Mouse (Mus musculus) Patski (cell line): ENCODE measurements around the gene Usp51. TPM values are rescaled to one million over a fixed set of nuclear protein-coding genes. Genes with fewer than 3 reads are reported as not detected.
"Not testable (repeated sequence)": the region's sequence is repeated elsewhere in the genome, so short reads cannot be mapped to it uniquely, and the experiment has no call there.

Source experiments
- ATAC-seq: fragments of 100-300 bp; one replicate; pipeline ENCODE4 v1.8.0; 2021
- CTCF ChIA-PET: fragments of 350-600 bp; sonication (Branson Sonifier 250); formaldehyde crosslinking; loops from one replicate; lab custom pipeline; 2022; ENCODE audit warnings: inconsistent platforms; lab: Charles Lee
- POLR2A ChIA-PET: fragments of 350-600 bp; sonication (Branson Sonifier 250); formaldehyde crosslinking; loops from one replicate; lab custom pipeline; 2022; ENCODE audit warnings: antibody characterized with exemption, inconsistent platforms; lab: Charles Lee
- DNase-seq: peaks from one replicate; pipeline ENCODE4 v3.0.0-alpha.2; 2011; ENCODE audit warnings: low read depth, low spot score
- H3K27me3 ChIP-seq: fragments of 371-371 bp; one replicate; pipeline ENCODE4 v1.5.1; 2021
- CTCF ChIP-seq: fragments of 100-300 bp; IDR thresholded peaks from one replicate; pipeline ENCODE4 v1.5.1; 2021
- in situ Hi-C: fragments of 300-500 bp; cut with MboI; formaldehyde crosslinking; loops from 3 replicates; pipeline ENCODE4 v1.11.1; 2018; ENCODE audit warnings: low pct_unique_long_range_greater_than_20kb, mixed read lengths
- polyA plus RNA-seq: library from polyadenylated mRNA; unstranded; gene quantifications from one replicate; pipeline ENCODE4 v1.2.3, GENCODE M21; 2021

Gene Usp51
- polyA plus RNA-seq, 1 experiment from 2014 or later, result not detected

DNA sequence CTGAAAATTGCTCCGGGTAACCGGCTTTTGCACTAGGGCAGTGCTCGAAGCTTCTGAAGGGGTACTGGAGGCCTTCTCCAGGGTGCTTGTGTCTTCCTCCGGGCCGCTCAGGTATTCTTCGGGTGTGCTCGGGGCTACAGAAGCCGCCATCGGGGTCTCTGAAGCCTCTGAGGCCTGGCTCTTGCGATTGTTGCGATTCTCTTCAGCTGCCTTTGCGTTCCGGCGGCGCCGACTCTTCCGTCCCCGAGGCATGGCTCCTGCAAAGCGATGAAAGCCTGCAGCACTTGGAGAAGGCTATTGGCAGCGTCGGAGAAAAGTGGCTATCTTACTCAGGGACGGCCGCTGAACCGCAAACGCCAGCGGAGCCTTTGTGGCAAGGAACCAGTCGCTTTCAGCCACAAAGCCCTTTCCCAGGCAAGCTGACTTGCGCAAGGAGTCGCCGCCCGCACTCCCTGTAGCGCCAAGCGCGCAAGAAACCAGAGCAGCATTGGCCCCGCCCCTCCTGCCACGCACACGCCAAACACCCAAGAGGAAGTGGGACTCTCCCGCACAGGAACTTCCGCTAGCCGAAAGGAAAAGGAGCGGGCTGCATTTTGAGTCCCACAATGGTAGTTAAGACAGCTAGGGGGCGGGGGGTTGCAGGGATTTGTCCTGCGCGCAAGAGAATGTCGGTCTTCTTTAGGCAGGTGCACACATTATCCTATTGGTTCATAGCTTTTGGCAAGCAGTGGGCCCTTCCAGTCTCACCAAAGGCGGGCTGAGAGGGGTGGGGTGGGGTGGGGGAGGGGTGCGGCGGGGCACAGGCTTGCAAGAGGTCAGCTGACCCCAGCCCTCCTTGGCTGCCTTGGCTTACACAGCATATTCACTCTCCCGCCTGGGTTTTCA lies 31.1 kb downstream of the Usp51 start, which contains the start of gene Mageh1:
Gene Mageh1, minus strand, starts transcription at position 489 of the 885 bp plus-strand sequence.
- ATAC-seq (no peak), DNase-seq (no peak)
- no peak for TF ChIP-seq CTCF
- peaks cover 39% of the 10 kb centered on the region for H3K27me3 ChIP-seq
- ChIA-PET POLR2A (no interaction called here), CTCF (no interaction called here)
- in situ Hi-C loops, result loop anchor here (5.0 kb wide), 1 partner anchor 50 kb away; no protein-coding TSS in a partner anchor

GRCm38 (mm10) chrX:153037972-153038744 lies 31.9 kb downstream of the Usp51 start:
- peaks cover 42% of the 10 kb centered on the region for H3K27me3 ChIP-seq
- in situ Hi-C loops, result loop anchor here (5.0 kb wide), 1 partner anchor 51 kb away; no protein-coding TSS in a partner anchor
- CTCF ChIA-PET, POLR2A ChIA-PET, ATAC-seq, DNase-seq: not testable (repeated sequence)

Other genes with a start within 250 kb of the Usp51 start
- gene Shroom2, start 237.0 kb upstream of the Usp51 start, polyA plus RNA-seq, result 18.7 TPM
- not detected for gene Gpr143, start 224.5 kb upstream of the Usp51 start, polyA plus RNA-seq
- 0.59 TPM for gene Mageh1, start 31.1 kb downstream of the Usp51 start, polyA plus RNA-seq
- gene Foxr2, start 112.3 kb downstream of the Usp51 start, polyA plus RNA-seq, result not detected
- gene Rragb, start 133.5 kb downstream of the Usp51 start, polyA plus RNA-seq, result 13.8 TPM
- 0.32 TPM for gene Klf8, start 231.0 kb downstream of the Usp51 start, polyA plus RNA-seq